Mouse (Mus musculus): ENCODE measurements around the gene Mre11a. TPM values are rescaled to one million over a fixed set of nuclear protein-coding genes. Genes with fewer than 3 reads are reported as not detected.

Mre11a gene
- 23.7 and 28.4 TPM in 2 replicates for polyA plus RNA-seq (2015; fragmentation: Nextera tagmentation; extraction: Ambion mirVana)

GRCm38 (mm10) chr9:14784039-14785002 is at the start of gene Mre11a, which contains the start of gene Ankrd49:
TSS of gene Mre11a (plus strand) at chr9:14784654.
TSS of gene Ankrd49 (minus strand) at chr9:14784856.
- Histone ChIP-seq H3K27ac (peak within 1 kb of the TSS; percentile 98), H3K4me2 (replicated peaks) (peak within 1 kb of the TSS; percentile 86), H3K9me3 (no peaks in the 10 kb centered on the region), H3K36me3 (peaks cover 40% of the 10 kb centered on the region), H3K9ac (peak within 1 kb of the TSS; percentile 88), H3K27me3 (no peaks in the 10 kb centered on the region), H3K4me1 (no peaks in the 10 kb centered on the region), H3K4me3 (peak within 1 kb of the TSS; percentile 74)
- peak; percentile 98 for ATAC-seq (ENCODE audit: low FRiP score, low read depth)
- WGBS = under 1% methylated on average over 62 of the region's 62 CpGs

- Histone ChIP-seq H3K4me2 (replicated peaks) (no peak overlapping the region), H3K27ac (no peak overlapping the region), H3K4me1 (no peaks in the 10 kb centered on the region), H3K9me3 (no peaks in the 10 kb centered on the region), H3K27me3 (no peaks in the 10 kb centered on the region), H3K4me3 (no peak overlapping the region), H3K36me3 (no peaks in the 10 kb centered on the region), H3K9ac (no peak overlapping the region)
- ATAC-seq (ENCODE audit: low FRiP score, low read depth) = no peak
- WGBS = 83% methylated on average over 4 of the region's 4 CpGs
Observed at GRCm38 (mm10) chr9:14739498-14740150, 44.8 kb upstream of the Mre11a start.

- Histone ChIP-seq H3K36me3 (no peaks in the 10 kb centered on the region), H3K27ac (no peak within 1 kb of the TSS), H3K4me1 (no peaks in the 10 kb centered on the region), H3K27me3 (no peaks in the 10 kb centered on the region), H3K9ac (no peak within 1 kb of the TSS), H3K9me3 (no peaks in the 10 kb centered on the region), H3K4me2 (replicated peaks) (no peak within 1 kb of the TSS), H3K4me3 (no peak within 1 kb of the TSS)
- no peak for ATAC-seq (ENCODE audit: low FRiP score, low read depth)
- WGBS = 87% methylated on average over 19 of the region's 19 CpGs
Observed at GRCm38 (mm10) chr9:14740151-14740924, 44.1 kb upstream of the Mre11a start, which contains the start of gene Piwil4. TSS of gene Piwil4 (minus strand) at chr9:14740733.

GRCm38 (mm10) chr9:14750901-14751502 is 33.5 kb upstream of the Mre11a start:
- Histone ChIP-seq H3K27me3 (peaks cover 9% of the 10 kb centered on the region; the same call in 1 of the 2 replicates), H3K4me1 (peaks cover 31% of the 10 kb centered on the region), H3K4me2 (replicated peaks) (peak overlapping the region; percentile 93), H3K9ac (peak overlapping the region; percentile 74), H3K9me3 (no peaks in the 10 kb centered on the region), H3K27ac (no peak overlapping the region), H3K36me3 (no peaks in the 10 kb centered on the region), H3K4me3 (peak overlapping the region; percentile 58)
- 55% methylated on average over 42 of the region's 42 CpGs for WGBS
- peak; percentile 46 for ATAC-seq (ENCODE audit: low FRiP score, low read depth)

GRCm38 (mm10) chr9:14751503-14752000 is 32.9 kb upstream of the Mre11a start:
- WGBS = under 1% methylated on average over 50 of the region's 50 CpGs
- peak; percentile 73 for ATAC-seq (ENCODE audit: low FRiP score, low read depth)

GRCm38 (mm10) chr9:14752001-14752522 is 32.4 kb upstream of the Mre11a start, which contains the start of gene Fut4:
TSS of gene Fut4 (minus strand) at chr9:14752393.
- H3K9ac ChIP-seq = peak within 1 kb of the TSS; percentile 74
- peak within 1 kb of the TSS; percentile 58 for H3K4me3 ChIP-seq
- peaks cover 23% of the 10 kb centered on the region for H3K4me1 ChIP-seq
- peaks cover 9% of the 10 kb centered on the region; the same call in 1 of the 2 replicates for H3K27me3 ChIP-seq
- H3K9me3 ChIP-seq = no peaks in the 10 kb centered on the region
- H3K4me2 ChIP-seq (replicated peaks) = peak within 1 kb of the TSS; percentile 93
- no peak within 1 kb of the TSS for H3K27ac ChIP-seq
- ATAC-seq (ENCODE audit: low FRiP score, low read depth) = peak; percentile 77
- under 1% methylated on average over 24 of the region's 28 CpGs for WGBS
- no peaks in the 10 kb centered on the region for H3K36me3 ChIP-seq

More at GRCm38 (mm10) chr9:14751503-14752000, 32.9 kb upstream of the Mre11a start:
- peaks cover 27% of the 10 kb centered on the region for H3K4me1 ChIP-seq
- H3K36me3 ChIP-seq = no peaks in the 10 kb centered on the region
- peak overlapping the region; percentile 74 for H3K9ac ChIP-seq
- H3K4me3 ChIP-seq = peak overlapping the region; percentile 58
- H3K27ac ChIP-seq = no peak overlapping the region
- peak overlapping the region; percentile 93 for H3K4me2 ChIP-seq (replicated peaks)
- peaks cover 9% of the 10 kb centered on the region; the same call in 1 of the 2 replicates for H3K27me3 ChIP-seq
- no peaks in the 10 kb centered on the region for H3K9me3 ChIP-seq

GRCm38 (mm10) chr9:14753947-14754346 is 30.5 kb upstream of the Mre11a start:
- Histone ChIP-seq H3K27me3 (peaks cover 9% of the 10 kb centered on the region; the same call in 1 of the 2 replicates), H3K27ac (no peak overlapping the region), H3K9ac (no peak overlapping the region), H3K4me2 (replicated peaks) (no peak overlapping the region), H3K4me3 (no peak overlapping the region), H3K9me3 (no peaks in the 10 kb centered on the region), H3K36me3 (no peaks in the 10 kb centered on the region), H3K4me1 (peaks cover 20% of the 10 kb centered on the region)
- no peak for ATAC-seq (ENCODE audit: low FRiP score, low read depth)

GRCm38 (mm10) chr9:14754469-14754868 is 30.0 kb upstream of the Mre11a start:
- Histone ChIP-seq H3K4me3 (no peak overlapping the region), H3K27me3 (peaks cover 9% of the 10 kb centered on the region; the same call in 1 of the 2 replicates), H3K27ac (no peak overlapping the region), H3K36me3 (no peaks in the 10 kb centered on the region), H3K4me1 (peaks cover 16% of the 10 kb centered on the region), H3K4me2 (replicated peaks) (no peak overlapping the region), H3K9ac (no peak overlapping the region), H3K9me3 (no peaks in the 10 kb centered on the region)
- ATAC-seq (ENCODE audit: low FRiP score, low read depth) = no peak
- 82% methylated on average over 3 of the region's 3 CpGs for WGBS

GRCm38 (mm10) chr9:14758590-14758989 is 25.9 kb upstream of the Mre11a start:
- H3K36me3 ChIP-seq = no peaks in the 10 kb centered on the region
- ATAC-seq (ENCODE audit: low FRiP score, low read depth) = no peak
- H3K27ac ChIP-seq = no peak overlapping the region
- H3K4me2 ChIP-seq (replicated peaks) = no peak overlapping the region
- H3K4me3 ChIP-seq = no peak overlapping the region
- H3K9ac ChIP-seq = no peak overlapping the region
- 66% methylated on average over 7 of the region's 7 CpGs for WGBS
- H3K9me3 ChIP-seq = no peaks in the 10 kb centered on the region
- no peaks in the 10 kb centered on the region for H3K27me3 ChIP-seq
- H3K4me1 ChIP-seq = no peaks in the 10 kb centered on the region

- ATAC-seq (ENCODE audit: low FRiP score, low read depth) = no peak
- no peak overlapping the region for H3K4me2 ChIP-seq (replicated peaks)
- no peak overlapping the region for H3K27ac ChIP-seq
- no peaks in the 10 kb centered on the region for H3K27me3 ChIP-seq
- H3K4me1 ChIP-seq = no peaks in the 10 kb centered on the region
- no peak overlapping the region for H3K4me3 ChIP-seq
- H3K9me3 ChIP-seq = no peaks in the 10 kb centered on the region
- no peak overlapping the region for H3K9ac ChIP-seq
- H3K36me3 ChIP-seq = no peaks in the 10 kb centered on the region
Observed at GRCm38 (mm10) chr9:14759261-14759660, 25.2 kb upstream of the Mre11a start.

- 0 out of 2 replicates have a peak, but pooled peaks have one; percentile 40 for ATAC-seq (ENCODE audit: low FRiP score, low read depth)
- no peaks in the 10 kb centered on the region for H3K36me3 ChIP-seq
- H3K4me1 ChIP-seq = peaks cover 10% of the 10 kb centered on the region
- H3K4me3 ChIP-seq = no peak overlapping the region
- H3K27ac ChIP-seq = no peak overlapping the region
- H3K9me3 ChIP-seq = no peaks in the 10 kb centered on the region
- no peak overlapping the region for H3K4me2 ChIP-seq (replicated peaks)
- H3K9ac ChIP-seq = no peak overlapping the region
- 27% methylated on average over 7 of the region's 7 CpGs for WGBS
- no peaks in the 10 kb centered on the region; the same call in 1 of the 2 replicates for H3K27me3 ChIP-seq
Observed at GRCm38 (mm10) chr9:14764765-14765164, 19.7 kb upstream of the Mre11a start.

Data from limb, embryonic 13.5 days (tissue).